Mouse (Mus musculus) small intestine, adult 2 months (tissue): ENCODE measurements around the gene Axl. TPM values are rescaled to one million over a fixed set of nuclear protein-coding genes. Genes with fewer than 3 reads are reported as not detected.
A peak's percentile ranks its signal among the peaks of the same experiment; 100 is the strongest.

ENCODE experiments used
- H3K27ac ChIP-seq: fragments of 200-500 bp; 2 replicates; pipeline ENCODE4 v1.5.1; 2012; ENCODE audit warnings: low read depth, low read length, control low read depth, inconsistent platforms; ENCODE audit not compliant: insufficient read depth
- H3K27me3 ChIP-seq: fragments of 200-500 bp; 2 replicates; pipeline ENCODE4 v1.6.1; 2012; ENCODE audit warnings: mild to moderate bottlenecking, moderate library complexity, low read length, inconsistent platforms; ENCODE audit not compliant: control insufficient read depth, insufficient read depth
- H3K36me3 ChIP-seq: fragments of 200-500 bp; 2 replicates; pipeline ENCODE4 v1.6.1; 2012; ENCODE audit warnings: mild to moderate bottlenecking, low read length, control low read depth, inconsistent platforms; ENCODE audit not compliant: control insufficient read depth, insufficient read depth
- H3K4me1 ChIP-seq: fragments of 200-500 bp; 2 replicates; pipeline ENCODE4 v1.6.1; 2012; ENCODE audit warnings: low read length, inconsistent platforms, mixed read lengths; ENCODE audit not compliant: control insufficient read depth, insufficient read depth, insufficient read length
- H3K4me3 ChIP-seq: fragments of 200-500 bp; 2 replicates; pipeline ENCODE4 v1.5.1; 2012; ENCODE audit warnings: low read depth, mild to moderate bottlenecking, control low read depth, inconsistent platforms, low read length, moderate library complexity
- CTCF ChIP-seq: fragments of 200-500 bp; IDR thresholded peaks from 2 replicates; pipeline ENCODE4 v1.5.1; 2012; ENCODE audit warnings: low read depth, mild to moderate bottlenecking, control low read depth, inconsistent platforms, low read length, moderate library complexity, mixed read lengths; ENCODE audit not compliant: insufficient replicate concordance, insufficient read length; ENCODE audit errors: extremely low read depth
- POLR2A ChIP-seq: fragments of 200-500 bp; IDR thresholded peaks from 2 replicates; pipeline ENCODE4 v1.6.1; 2012; ENCODE audit warnings: low read depth, mild to moderate bottlenecking, control low read depth, inconsistent platforms, low read length, moderate library complexity
- WGBS: fragments of 180-500 bp; shearing (Covaris S2); methylation state at CpG from one replicate; pipeline ENCODE4 v1.1.7; 2018; 5-methylcytosine and 5-hydroxymethylcytosine counted together
- polyA plus RNA-seq: library from polyadenylated mRNA; depleted of rRNA; stranded (reverse); fragments of >200 nt; gene quantifications from 2 replicates; pipeline ENCODE4 v1.2.3, GENCODE M21; 2012

Axl gene
- polyA plus RNA-seq, 1 experiment: 14.4 TPM

GRCm38 (mm10) chr7:25782744-25783143 is 5.8 kb downstream of the Axl start:
- Histone ChIP-seq H3K27ac (peak overlapping the region; percentile 79), H3K4me1 (peaks cover 4% of the 10 kb centered on the region; the same call in 1 of the 2 replicates), H3K27me3 (no peaks in the 10 kb centered on the region), H3K4me3 (no peak overlapping the region), H3K36me3 (no peaks in the 10 kb centered on the region)
- 61% methylated on average over 6 of the region's 6 CpGs for WGBS
- TF ChIP-seq POLR2A: no peak
- no peak for TF ChIP-seq CTCF

GRCm38 (mm10) chr7:25781937-25782610 is 6.4 kb downstream of the Axl start:
- Histone ChIP-seq H3K4me1 (peaks cover 4% of the 10 kb centered on the region; the same call in 1 of the 2 replicates), H3K4me3 (peak overlapping the region; percentile 37), H3K36me3 (no peaks in the 10 kb centered on the region), H3K27ac (peak overlapping the region; percentile 79), H3K27me3 (no peaks in the 10 kb centered on the region)
- WGBS: 32% methylated on average over 11 of the region's 11 CpGs
- TF ChIP-seq CTCF (no peak), POLR2A (no peak)

- Histone ChIP-seq H3K27me3 (no peaks in the 10 kb centered on the region), H3K27ac (peak overlapping the region; percentile 66), H3K4me3 (peak overlapping the region; percentile 37), H3K4me1 (peaks cover 4% of the 10 kb centered on the region; the same call in 1 of the 2 replicates), H3K36me3 (no peaks in the 10 kb centered on the region)
- 38% methylated on average over 32 of the region's 33 CpGs for WGBS
- TF ChIP-seq POLR2A (no peak), CTCF (no peak)
Observed at GRCm38 (mm10) chr7:25781321-25781936, 7.1 kb downstream of the Axl start.

GRCm38 (mm10) chr7:25780753-25781152 is 7.8 kb downstream of the Axl start:
- H3K36me3 ChIP-seq: no peaks in the 10 kb centered on the region
- TF ChIP-seq CTCF (no peak), POLR2A (no peak)
- H3K27me3 ChIP-seq: no peaks in the 10 kb centered on the region
- peaks cover 4% of the 10 kb centered on the region; the same call in 1 of the 2 replicates for H3K4me1 ChIP-seq
- H3K27ac ChIP-seq: peak overlapping the region; percentile 66
- no peak overlapping the region for H3K4me3 ChIP-seq
- 46% methylated on average over 4 of the region's 4 CpGs for WGBS

- no peaks in the 10 kb centered on the region for H3K27me3 ChIP-seq
- no peak overlapping the region for H3K4me3 ChIP-seq
- H3K36me3 ChIP-seq: no peaks in the 10 kb centered on the region
- TF ChIP-seq POLR2A (no peak), CTCF (no peak)
- H3K4me1 ChIP-seq: peaks cover 4% of the 10 kb centered on the region; the same call in 1 of the 2 replicates
- no peak overlapping the region for H3K27ac ChIP-seq
- 90% methylated on average over 5 of the region's 5 CpGs for WGBS
Observed at GRCm38 (mm10) chr7:25780021-25780420, 8.5 kb downstream of the Axl start.

- Histone ChIP-seq H3K36me3 (no peaks in the 10 kb centered on the region), H3K4me3 (no peak overlapping the region), H3K27me3 (no peaks in the 10 kb centered on the region), H3K4me1 (no peaks in the 10 kb centered on the region), H3K27ac (no peak overlapping the region)
- TF ChIP-seq CTCF (no peak), POLR2A (no peak)
- WGBS: 89% methylated on average over 5 of the region's 5 CpGs
Observed at GRCm38 (mm10) chr7:25768229-25768628, 20.3 kb downstream of the Axl start.

- WGBS: 80% methylated on average over 6 of the region's 6 CpGs
- no peak overlapping the region for H3K27ac ChIP-seq
- no peaks in the 10 kb centered on the region for H3K36me3 ChIP-seq
Observed at GRCm38 (mm10) chr7:25766108-25766507, 22.4 kb downstream of the Axl start.

More at GRCm38 (mm10) chr7:25766108-25766507, 22.4 kb downstream of the Axl start:
- Histone ChIP-seq H3K4me1 (no peaks in the 10 kb centered on the region), H3K27me3 (no peaks in the 10 kb centered on the region), H3K4me3 (no peak overlapping the region)
- TF ChIP-seq POLR2A (no peak), CTCF (no peak)
